Mouse (Mus musculus) megakaryocyte, embryonic 14.5 days (primary cell): ENCODE measurements around the gene Ptprm.

ENCODE experiments used
- FLI1 ChIP-seq: IDR thresholded peaks from 2 replicates; pipeline ENCODE4 v1.6.1; 2012; ENCODE audit warnings: low read length, inconsistent platforms, mixed read lengths
- GATA1 ChIP-seq: IDR thresholded peaks from 3 replicates; pipeline ENCODE4 v1.6.1; 2012; ENCODE audit warnings: mixed read lengths, low read length, inconsistent platforms, borderline replicate concordance

GRCm38 (mm10) chr17:67257780-67258179, 96.5 kb downstream of the Ptprm start:
- no peak for TF ChIP-seq GATA1
- TF ChIP-seq FLI1, result no peak
